Mouse (Mus musculus): ENCODE data around the gene Cacnb3.

DNA sequence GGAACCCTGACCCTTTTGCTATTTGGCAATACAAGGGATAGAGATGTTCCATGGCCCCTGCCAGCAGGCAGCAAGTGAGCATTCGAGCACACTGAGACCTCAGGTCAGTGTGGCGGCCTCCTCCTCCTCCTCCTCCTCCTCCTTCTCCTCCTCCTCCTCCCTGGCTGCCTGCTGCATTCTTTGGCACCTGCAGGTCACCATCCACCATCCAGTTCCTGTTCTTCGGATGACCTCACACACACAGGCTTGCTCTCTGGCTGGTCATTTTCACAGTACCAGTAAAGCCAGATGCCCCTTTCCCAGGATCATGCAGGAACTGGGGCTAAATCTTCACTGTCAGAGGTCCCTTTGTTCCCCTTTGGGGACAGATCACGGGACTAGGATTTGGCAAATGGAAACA, 39.2 kb upstream of the Cacnb3 start:
- TF ChIP-seq CTCF (IDR thresholded peaks at IDR 0.05; ENCODE audit: low read depth) = no peak
- no peak for TF ChIP-seq EP300 (IDR thresholded peaks at IDR 0.05; ENCODE audit: low read depth)
